Mouse (Mus musculus) ovary, adult 18-20 months (tissue): Measurements from ENCODE around the gene Dll1.

Experiments
- DNase-seq: peaks from one replicate; pipeline ENCODE4 v3.0.0; 2022; ENCODE audit warnings: low spot score, mixed read lengths

Dll1 gene

GRCm38 (mm10) chr17:15376494-15377181 is at the start of gene Dll1:
Gene Dll1 (minus strand): TSS chr17:15376872.
- no peak for DNase-seq

- no peak for DNase-seq
Measured at GRCm38 (mm10) chr17:15425931-15426330, 49.3 kb upstream of the Dll1 start.

- peak; percentile 17 for DNase-seq
Measured at GRCm38 (mm10) chr17:15423080-15423765, 46.6 kb upstream of the Dll1 start.

DNA sequence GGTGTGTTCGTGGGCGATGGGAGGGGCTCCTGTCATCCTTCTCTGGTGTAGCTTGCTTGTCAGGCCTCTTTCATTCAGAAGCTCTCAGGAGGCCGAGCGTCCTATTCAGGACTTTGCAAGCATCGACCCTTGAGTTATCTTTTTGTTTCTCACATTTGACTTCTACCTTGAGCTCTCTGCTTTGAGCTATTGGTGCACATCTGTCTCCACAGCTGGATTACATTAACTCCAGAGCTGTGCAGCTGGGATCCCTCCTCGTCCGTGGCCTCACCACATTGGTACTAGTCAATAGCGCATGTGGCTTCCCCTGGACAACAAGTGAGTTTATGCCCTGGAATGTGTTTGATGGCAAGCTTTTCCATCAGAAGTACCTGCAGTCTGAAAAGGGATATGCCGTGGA is 46.0 kb upstream of the Dll1 start:
- DNase-seq: no peak

DNA sequence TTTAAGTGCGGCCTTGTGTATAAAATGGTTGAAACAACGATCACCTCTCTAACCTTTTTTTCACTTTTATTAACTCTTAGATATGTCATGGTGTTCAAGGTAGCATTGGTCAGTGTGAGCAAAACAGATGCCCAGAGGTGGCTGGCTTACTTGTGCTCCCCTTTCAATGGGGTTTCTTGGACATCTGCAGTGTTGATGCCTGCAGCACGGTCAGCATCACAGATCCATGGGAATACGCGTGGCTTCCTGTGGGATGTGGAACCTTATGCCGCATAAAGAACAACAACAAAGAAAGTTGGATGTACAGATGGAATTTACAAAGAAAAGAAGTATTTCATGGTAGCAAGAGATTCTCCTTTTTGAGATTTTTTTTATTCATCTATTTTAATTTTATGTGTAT is 44.8 kb upstream of the Dll1 start:
- DNase-seq: no peak

DNA sequence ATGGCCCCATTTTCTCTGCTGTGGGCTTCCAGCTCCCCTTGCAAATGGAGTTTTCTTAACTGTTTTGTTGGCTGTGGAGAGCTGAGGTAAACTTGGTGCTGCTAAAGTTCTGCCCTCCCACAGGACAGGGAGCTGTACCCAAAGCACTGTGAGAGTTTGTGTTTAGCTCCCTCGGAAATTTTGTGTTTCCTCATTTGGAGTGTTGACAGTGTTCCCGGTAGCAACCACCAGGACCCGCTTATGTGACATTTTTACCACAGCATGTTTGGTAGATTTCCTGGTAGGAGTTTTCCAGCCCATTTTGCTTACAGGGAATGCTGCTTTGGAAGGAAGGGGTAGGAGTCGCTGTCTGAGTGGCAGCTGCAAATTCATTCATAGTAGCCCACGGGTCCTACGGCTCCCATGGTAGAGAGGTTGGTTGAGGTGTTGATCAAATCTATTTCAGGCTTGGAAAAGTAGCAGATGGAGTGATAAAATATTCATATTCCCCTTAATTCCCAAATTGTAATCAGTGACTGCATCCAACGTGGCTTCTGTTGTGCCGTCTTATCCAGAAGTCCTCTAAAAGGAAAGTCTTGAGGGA is 43.4 kb upstream of the Dll1 start:
- DNase-seq: no peak

DNA sequence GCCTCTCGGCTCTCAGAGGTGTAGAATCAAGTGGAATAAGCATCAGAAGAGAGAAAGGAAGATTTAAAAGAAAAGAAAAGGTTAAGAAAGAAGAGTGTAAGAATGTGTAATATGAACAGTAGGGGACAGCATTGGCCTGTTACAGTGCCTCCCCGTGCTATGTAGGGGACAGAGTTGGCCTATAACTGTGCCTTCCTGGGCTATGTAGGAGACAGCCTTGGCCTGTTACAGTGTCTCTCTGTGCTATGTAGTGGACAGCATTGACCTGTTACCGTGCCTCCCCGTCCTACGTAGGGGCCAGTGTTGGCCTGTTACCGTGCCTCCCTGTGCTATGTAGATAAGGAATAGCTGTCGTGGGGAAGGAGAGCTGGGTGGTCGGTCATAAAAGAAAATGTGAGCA is 42.9 kb upstream of the Dll1 start:
- no peak for DNase-seq

- DNase-seq: no peak
Measured at GRCm38 (mm10) chr17:15416596-15417215, 40.0 kb upstream of the Dll1 start.

DNA sequence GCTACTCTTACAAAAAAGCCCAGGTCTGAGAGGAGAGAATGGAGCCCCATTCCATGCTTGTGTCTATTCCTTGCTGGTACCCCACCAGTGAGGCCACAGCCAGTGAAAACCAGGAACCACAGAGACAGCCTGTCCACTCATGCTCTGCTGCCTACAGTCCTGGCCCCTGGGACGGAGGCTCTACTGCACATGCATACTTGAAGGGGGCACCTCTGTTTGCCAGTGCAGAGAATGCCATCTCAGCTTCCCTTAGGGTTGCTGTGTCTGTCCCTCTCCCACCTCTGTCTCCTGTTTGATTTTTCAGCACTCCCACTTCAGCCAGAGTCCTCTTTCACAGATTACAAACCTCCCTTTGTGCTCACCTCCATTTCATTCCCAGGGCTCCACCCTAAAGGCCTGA is 34.2 kb upstream of the Dll1 start:
- no peak for DNase-seq

DNA sequence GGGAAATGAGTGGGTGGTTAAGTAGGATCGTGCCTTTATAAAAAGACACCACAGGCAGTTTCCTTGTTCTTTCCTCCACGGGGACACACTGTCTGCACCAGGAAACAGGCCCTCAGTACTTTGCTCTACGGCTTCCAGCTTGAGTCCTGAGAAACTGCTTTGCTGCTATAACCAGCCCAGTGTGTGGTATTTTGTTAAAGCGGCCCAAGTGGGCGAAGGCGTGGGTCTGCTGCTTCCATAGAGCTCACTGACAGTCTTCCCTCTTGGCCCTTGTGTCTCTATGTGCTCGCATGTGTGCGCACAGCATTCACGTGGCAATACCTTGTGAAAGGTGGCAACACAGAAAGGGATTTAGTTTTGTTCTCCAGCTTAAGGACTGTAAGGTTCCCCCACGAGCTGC is 32.6 kb upstream of the Dll1 start:
- no peak for DNase-seq

- DNase-seq: no peak
Measured at GRCm38 (mm10) chr17:15406576-15406975, 29.9 kb upstream of the Dll1 start.

DNA sequence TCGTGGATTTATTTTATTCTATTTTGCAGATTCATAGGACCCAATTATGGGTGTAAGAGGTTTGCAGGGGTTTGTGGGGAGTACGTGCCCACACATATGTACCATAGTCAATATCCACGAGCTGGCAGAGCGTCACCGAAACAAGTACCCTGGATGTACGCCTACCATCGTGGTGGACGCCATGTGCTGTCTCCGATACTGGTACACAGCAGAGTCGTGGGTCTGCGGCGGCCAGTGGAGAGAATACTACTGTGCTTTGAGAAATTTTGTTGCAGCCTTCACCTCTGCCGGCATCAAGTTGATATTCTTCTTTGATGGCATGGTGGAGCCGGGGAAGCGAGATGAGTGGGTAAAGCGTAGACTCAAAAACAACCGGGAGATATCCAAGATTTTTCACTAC is 25.0 kb upstream of the Dll1 start:
- DNase-seq: no peak

- peak; percentile 90 for DNase-seq
Measured at GRCm38 (mm10) chr17:15395997-15396675, 19.5 kb upstream of the Dll1 start, which contains the start of gene Fam120b. Gene Fam120b (plus strand): TSS chr17:15396202.

- DNase-seq: no peak
Measured at GRCm38 (mm10) chr17:15389356-15389755, 12.7 kb upstream of the Dll1 start.

DNA sequence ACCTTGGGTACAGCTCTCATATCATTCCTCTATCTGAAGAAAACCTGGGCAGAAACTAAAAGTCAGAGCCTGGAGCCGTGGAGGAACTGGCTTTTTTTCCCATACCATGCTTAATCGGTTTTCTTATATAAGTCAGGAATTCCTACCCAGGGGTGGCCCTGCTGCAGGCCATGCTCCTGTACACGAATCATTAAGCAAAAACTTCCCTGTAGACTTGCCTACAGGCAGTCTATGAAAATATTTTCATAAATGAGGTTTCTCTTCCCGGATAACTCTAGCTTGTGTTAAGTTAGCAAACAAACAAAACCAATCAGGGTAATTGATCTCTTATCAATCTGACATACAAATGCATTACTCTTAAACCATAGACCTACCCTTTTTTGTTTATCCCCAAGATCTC is 12.2 kb upstream of the Dll1 start:
- DNase-seq: no peak

GRCm38 (mm10) chr17:15383360-15383759 is 6.7 kb upstream of the Dll1 start:
- DNase-seq: no peak

DNA sequence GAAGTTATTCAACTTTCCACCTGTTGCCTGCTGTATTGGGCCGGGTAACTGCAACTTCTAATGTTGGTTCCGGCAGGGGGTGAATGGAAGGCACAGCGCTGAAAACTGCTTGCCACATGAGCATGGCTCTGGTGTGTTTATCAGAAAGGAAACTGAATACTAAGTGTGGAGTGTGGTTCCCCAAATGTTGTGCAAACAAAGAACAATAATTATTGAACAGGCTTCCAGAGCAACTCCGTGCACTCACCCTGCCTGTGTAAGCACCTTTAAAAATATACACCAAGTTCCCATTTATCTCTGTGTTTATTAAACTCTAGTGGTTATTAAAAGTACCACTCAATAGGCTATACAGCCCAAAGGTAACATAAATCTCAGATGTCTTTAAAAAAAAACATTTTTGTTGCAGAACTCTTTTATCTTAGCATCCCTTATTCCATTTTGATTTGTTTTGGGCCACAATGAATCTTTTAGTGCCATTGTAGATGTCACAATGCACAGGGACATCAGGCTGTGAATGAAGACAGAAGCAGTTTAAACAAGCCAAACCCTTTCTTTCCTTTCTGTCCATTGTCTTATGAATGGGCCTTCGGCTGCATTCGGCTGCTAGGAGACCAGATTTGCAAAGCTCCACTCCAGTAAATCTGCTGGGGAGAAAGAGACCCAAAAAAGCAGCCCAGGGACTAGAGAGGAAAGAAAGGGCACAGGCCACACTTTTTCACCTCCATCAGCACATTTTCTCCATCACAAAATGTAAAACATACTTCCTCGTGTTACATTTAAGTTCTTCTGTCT is 5.4 kb upstream of the Dll1 start:
- no peak for DNase-seq

DNA sequence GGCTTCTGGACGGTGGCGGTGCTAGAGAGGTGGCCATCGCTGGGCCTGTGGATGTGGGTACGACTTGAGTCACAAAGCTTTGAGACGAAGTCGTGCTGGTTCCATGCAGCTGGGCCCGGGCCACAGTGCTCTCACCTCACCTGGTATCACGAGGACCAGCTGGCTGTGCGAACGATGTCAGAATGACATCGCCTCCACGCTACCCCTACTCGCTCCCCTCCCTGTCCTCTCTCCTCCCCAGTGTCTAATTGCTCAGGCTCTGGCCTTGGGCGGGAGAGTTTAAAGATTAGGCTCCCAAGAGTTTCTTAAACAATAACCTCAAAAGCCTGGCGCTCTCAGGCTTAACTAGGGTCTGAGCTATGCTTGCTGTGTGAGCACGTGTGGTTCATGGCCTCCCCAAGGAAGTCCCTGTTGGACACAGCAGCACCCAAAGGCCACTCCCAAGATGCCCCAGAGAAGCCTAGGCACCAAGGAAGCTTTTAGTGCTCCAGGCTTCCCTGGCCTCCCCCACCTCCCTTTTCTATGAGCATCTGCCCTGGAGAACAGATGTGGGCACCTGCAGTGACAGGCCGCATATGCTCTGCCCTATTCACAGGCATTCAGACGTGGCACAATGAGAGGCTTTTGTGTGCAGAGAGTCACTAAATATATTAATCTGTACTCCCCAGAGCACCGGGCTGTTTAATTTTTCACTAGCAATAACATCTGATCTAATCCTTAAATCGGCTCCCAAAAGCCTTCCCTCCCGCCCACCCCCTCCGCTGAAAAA is 4.6 kb upstream of the Dll1 start:
- DNase-seq: peak; percentile 40

- no peak for DNase-seq
Measured at GRCm38 (mm10) chr17:15380641-15381051, 4.0 kb upstream of the Dll1 start.

GRCm38 (mm10) chr17:15379741-15380526 is 3.3 kb upstream of the Dll1 start:
- DNase-seq: no peak
